In genomic region chr2:151039726-151040125, GRCm38 (mm10) we compare ENCODE assay signal across 8 mouse cellular contexts. TPM values are rescaled to one million over a fixed set of nuclear protein-coding genes. Genes with fewer than 3 reads are reported as not detected.
DNase-seq lines count a peak whose midpoint lies in the region; ATAC-seq and TF ChIP-seq lines count a peak whose summit lies in the region.

No protein-coding gene starts in this region.

- no peaks in the 10 kb centered on the region for H3K27me3 ChIP-seq in heart, embryonic 14.5 days (ENCODE audit: control insufficient read depth, insufficient read depth, low read length)
- H3K27me3 ChIP-seq in G1E (ENCODE audit: insufficient read depth, low read length): no peaks in the 10 kb centered on the region
- H3K27me3 ChIP-seq in forebrain, embryonic 13.5 days: no peaks in the 10 kb centered on the region
- H3K27me3 ChIP-seq in neural tube, embryonic 15.5 days (replicated peaks): no peaks in the 10 kb centered on the region

- 0 out of 2 replicates have a peak, but pooled peaks cover 3% of the 10 kb centered on the region for H3K9me3 ChIP-seq in heart, embryonic 14.5 days (ENCODE audit: control insufficient read depth, low read length)
- no peaks in the 10 kb centered on the region for H3K9me3 ChIP-seq in G1E (replicated peaks)
- H3K9me3 ChIP-seq in forebrain, embryonic 13.5 days (replicated peaks): no peaks in the 10 kb centered on the region
- H3K9me3 ChIP-seq in neural tube, embryonic 15.5 days (replicated peaks): no peaks in the 10 kb centered on the region

- peak overlapping the region; percentile 87 to 100 for H3K4me3 ChIP-seq in heart, embryonic 14.5 days (ENCODE audit: control insufficient read depth in 1 of 2, insufficient read depth in 1 of 2, low read depth in 1 of 2, low read length in 2 of 2)
- H3K4me3 ChIP-seq in G1E (ENCODE audit: low read depth, low read length): peak overlapping the region; percentile 96
- H3K4me3 ChIP-seq in forebrain, embryonic 13.5 days: peak overlapping the region; percentile 92
- H3K4me3 ChIP-seq in neural tube, embryonic 15.5 days (replicated peaks): peak overlapping the region; percentile 77

- ATAC-seq in heart, embryonic 14.5 days (ENCODE audit: insufficient number of reproducible peaks, insufficient read depth, low FRiP score, low read depth): no peak
- ATAC-seq in G1E (ENCODE audit: extremely low read depth, insufficient number of reproducible peaks, low FRiP score, poor library complexity, severe bottlenecking): no peak
- peak; percentile 36 for ATAC-seq in forebrain, embryonic 13.5 days
- peak; percentile 55 for ATAC-seq in neural tube, embryonic 15.5 days (ENCODE audit: low FRiP score)

- peaks cover 8 to 12% of the 10 kb centered on the region in 2 experiments; a peak in 3 of 4 replicates for H3K4me1 ChIP-seq in heart, embryonic 14.5 days (ENCODE audit: control insufficient read depth in 2 of 2, insufficient read depth in 2 of 2, low read length in 2 of 2)
- H3K4me1 ChIP-seq in G1E (ENCODE audit: insufficient read depth, low read depth, low read length): peaks cover 40% of the 10 kb centered on the region
- peaks cover 16% of the 10 kb centered on the region for H3K4me1 ChIP-seq in forebrain, embryonic 13.5 days
- peaks cover 22% of the 10 kb centered on the region for H3K4me1 ChIP-seq in neural tube, embryonic 15.5 days

- H3K36me3 ChIP-seq in heart, embryonic 14.5 days (ENCODE audit: control insufficient read depth, insufficient read depth, low read length): no peaks in the 10 kb centered on the region; the same call in 1 of the 2 replicates
- H3K36me3 ChIP-seq in G1E (replicated peaks): peaks cover 11% of the 10 kb centered on the region
- H3K36me3 ChIP-seq in forebrain, embryonic 13.5 days (ENCODE audit: poor library complexity, severe bottlenecking): no peaks in the 10 kb centered on the region
- H3K36me3 ChIP-seq in neural tube, embryonic 15.5 days: no peaks in the 10 kb centered on the region

- TF ChIP-seq CTCF in G1E (IDR thresholded peaks at IDR 0.05; ENCODE audit: low read depth, low read length): no peak

- 46% methylated on average over 8 of the region's 8 CpGs for WGBS in heart, embryonic 14.5 days
- WGBS in forebrain, embryonic 13.5 days: 35% methylated on average over 8 of the region's 8 CpGs
- 35% methylated on average over 8 of the region's 8 CpGs for WGBS in neural tube, embryonic 15.5 days

- H3K27ac ChIP-seq in heart, embryonic 14.5 days (replicated peaks in 1 of 2; ENCODE audit: control insufficient read depth in 1 of 2, insufficient read depth in 1 of 2, low read depth in 2 of 2, low read length in 2 of 2): peak overlapping the region; percentile 15 to 53; a peak in 3 of 4 replicates
- 0 out of 2 replicates have a peak overlapping the region, but pooled peaks have one; percentile 35 for H3K27ac ChIP-seq in forebrain, embryonic 13.5 days
- peak overlapping the region; percentile 85 for H3K27ac ChIP-seq in neural tube, embryonic 15.5 days (replicated peaks)

- DNase-seq in heart, adult 8-10 months (ENCODE audit: low spot score): no peak
- DNase-seq in G1E (ENCODE audit: low spot score) (no peak), liver (peak; percentile 47)
- no peak for DNase-seq in adrenal gland, adult (ENCODE audit: inconsistent age in 2 of 2, low spot score in 1 of 2)
- DNase-seq in embryo, embryonic 10 days (ENCODE audit: low spot score): no peak

- H3K9ac ChIP-seq in heart, embryonic 14.5 days (ENCODE audit: low read length): peak overlapping the region; percentile 97
- H3K9ac ChIP-seq in forebrain, embryonic 13.5 days: peak overlapping the region; percentile 98
- H3K9ac ChIP-seq in neural tube, embryonic 15.5 days (replicated peaks): peak overlapping the region; percentile 75

- H3K4me2 ChIP-seq in heart, embryonic 14.5 days (ENCODE audit: low read length): peak overlapping the region; percentile 91
- peak overlapping the region; percentile 77 for H3K4me2 ChIP-seq in forebrain, embryonic 13.5 days
- H3K4me2 ChIP-seq in neural tube, embryonic 15.5 days: peak overlapping the region; percentile 78

RNA-seq across cellular contexts. Expression of gene Nanp, which starts 0.5 kb away (rescaled TPM):
- polyA plus RNA-seq in heart, embryonic 14.5 days (2014; fragmentation: Nextera tagmentation; extraction: Ambion mirVana): 18.2 and 19.2 TPM in 2 replicates
- 1 to 10 TPM in 3 of 4 experiments, under 1 TPM in 1; 0.95 to 2.2 (median 2.1) TPM for total RNA-seq in heart, adult 8-10 months (2022)
- 24.9 and 25.5 TPM in 2 replicates for total RNA-seq in G1E (2014; fragmentation: Nextera tagmentation)
- 31.0 and 39.3 TPM in 2 replicates for total RNA-seq in G1E (2017)
- 20.0 and 22.1 TPM in 2 replicates for polyA plus RNA-seq in G1E (2012)
- 38.1 and 38.9 TPM in 2 replicates for polyA plus RNA-seq in forebrain, embryonic 13.5 days (2015; fragmentation: Nextera tagmentation; extraction: Ambion mirVana)
- polyA plus RNA-seq in neural tube, embryonic 15.5 days (2015; fragmentation: Nextera tagmentation; extraction: Ambion mirVana): 37.8 and 40.1 TPM in 2 replicates

RNA-seq across cellular contexts. Expression of gene Ninl, which starts 0.5 kb away (rescaled TPM):
- 4.0 and 5.8 TPM in 2 replicates for polyA plus RNA-seq in heart, embryonic 14.5 days (2014; fragmentation: Nextera tagmentation; extraction: Ambion mirVana)
- total RNA-seq in heart, adult 8-10 months (2022): 1 to 10 TPM in 3 of 4 experiments, under 1 TPM in 1; 0.82 to 2.2 (median 1.9) TPM
- 5.1 and 5.6 TPM in 2 replicates for total RNA-seq in G1E (2014; fragmentation: Nextera tagmentation)
- total RNA-seq in G1E (2017): 5.3 and 7.5 TPM in 2 replicates
- 2.7 and 3.6 TPM in 2 replicates for polyA plus RNA-seq in G1E (2012)
- polyA plus RNA-seq in forebrain, embryonic 13.5 days (2015; fragmentation: Nextera tagmentation; extraction: Ambion mirVana): 16.3 and 20.6 TPM in 2 replicates
- polyA plus RNA-seq in neural tube, embryonic 15.5 days (2015; fragmentation: Nextera tagmentation; extraction: Ambion mirVana): 2.9 and 3.7 TPM in 2 replicates

RNA-seq across cellular contexts. Expression of gene Gm14151, which starts 52.4 kb away (rescaled TPM):
- polyA plus RNA-seq in heart, embryonic 14.5 days (2014; fragmentation: Nextera tagmentation; extraction: Ambion mirVana): not detected in 2 replicates
- total RNA-seq in heart, adult 8-10 months (2022): not detected
- total RNA-seq in G1E (2014; fragmentation: Nextera tagmentation) (not detected in 2 replicates), G1E (2017) (0.27 TPM in 1 of 2 replicates, not detected in the other)
- not detected in 2 replicates for polyA plus RNA-seq in G1E (2012)
- not detected in 2 replicates for polyA plus RNA-seq in forebrain, embryonic 13.5 days (2015; fragmentation: Nextera tagmentation; extraction: Ambion mirVana)
- polyA plus RNA-seq in neural tube, embryonic 15.5 days (2015; fragmentation: Nextera tagmentation; extraction: Ambion mirVana): not detected in 2 replicates

RNA-seq across cellular contexts. Expression of gene Gm14147, which starts 58.3 kb away (rescaled TPM):
- not detected in 2 replicates for polyA plus RNA-seq in heart, embryonic 14.5 days (2014; fragmentation: Nextera tagmentation; extraction: Ambion mirVana)
- total RNA-seq in heart, adult 8-10 months (2022): not detected
- total RNA-seq in G1E (2014; fragmentation: Nextera tagmentation) (not detected in 2 replicates), G1E (2017) (0.17 TPM in 1 of 2 replicates, not detected in the other)
- polyA plus RNA-seq in G1E (2012): not detected in 2 replicates
- not detected in 2 replicates for polyA plus RNA-seq in forebrain, embryonic 13.5 days (2015; fragmentation: Nextera tagmentation; extraction: Ambion mirVana)
- not detected in 2 replicates for polyA plus RNA-seq in neural tube, embryonic 15.5 days (2015; fragmentation: Nextera tagmentation; extraction: Ambion mirVana)

Comparison
In these comparisons a context has a peak if more than half of its experiments do, and no peak if none do; other contexts are left out.
1. ATAC-seq: peak in forebrain, embryonic 13.5 days (single experiment) and neural tube, embryonic 15.5 days (single experiment); none in heart, embryonic 14.5 days (single experiment) and G1E (single experiment).
2. H3K27ac ChIP-seq: peak in every context shown above with its lines; median percentile 85 in neural tube, embryonic 15.5 days; 35 in forebrain, embryonic 13.5 days; 34 in heart, embryonic 14.5 days.
3. Peak in every context shown above with its lines, with median percentiles within 50 percentile points of each other: H3K4me2 ChIP-seq, H3K4me3 ChIP-seq and H3K9ac ChIP-seq.